Mouse (Mus musculus) stomach, postnatal 0 days (tissue): ENCODE data around the gene Rbms3.

Experiments used
- CTCF ChIP-seq: IDR thresholded peaks from 2 replicates; pipeline ENCODE4 v1.5.1; 2016; ENCODE audit warnings: antibody characterized with exemption, low read depth, mild to moderate bottlenecking, moderate library complexity
- EP300 ChIP-seq: optimal IDR thresholded peaks from 2 replicates; pipeline ENCODE3; 2016; ENCODE audit warnings: antibody characterized with exemption

DNA sequence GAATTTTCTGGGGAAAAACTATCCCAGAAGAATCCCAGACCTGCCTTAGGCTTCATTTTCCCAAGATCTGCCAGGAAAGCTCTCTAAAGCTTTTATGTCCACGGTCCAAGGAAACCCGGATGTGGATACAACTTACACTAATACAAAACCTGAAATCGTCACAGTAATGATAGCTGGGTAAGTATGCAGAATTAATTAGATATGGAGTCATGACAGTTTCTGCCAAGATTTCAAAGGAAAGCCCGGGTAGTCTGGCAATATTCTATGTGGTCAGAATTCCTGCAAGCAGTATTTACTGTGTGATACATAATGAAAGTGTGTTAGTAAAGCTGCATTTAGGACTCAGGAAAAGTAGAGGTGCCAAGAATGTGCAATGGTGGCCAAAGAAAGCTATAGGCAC is 287.4 kb downstream of the Rbms3 start:
- TF ChIP-seq CTCF (no peak), EP300 (no peak)
